ENCODE assay signal across 14 mouse cellular contexts in genomic region chr5:31053728-31054127, GRCm38 (mm10). TPM values are rescaled to one million over a fixed set of nuclear protein-coding genes. Genes with fewer than 3 reads are reported as not detected.
A peak's percentile ranks its signal among the peaks of the same experiment; 100 is the strongest.
DNase-seq lines count a peak whose midpoint lies in the region; ATAC-seq and TF ChIP-seq lines count a peak whose summit lies in the region.
"Not testable (repeated sequence)": the region's sequence is repeated elsewhere in the genome, so short reads cannot be mapped to it uniquely, and the experiment has no call there.
"Had no signal": no experiment of that assay in that cellular context is flagged by ENCODE, and none has a peak within 500 bp of the region (broad histone marks: within the 10 kb centered on the region; RNA-seq: fewer than 3 reads in every experiment).

No protein-coding gene starts in this region.

- peak overlapping the region; percentile 92 to 93 for H3K4me3 ChIP-seq in MEL (ENCODE audit: control insufficient read depth in 1 of 2, insufficient read depth in 1 of 2, low read depth in 2 of 2, low read length in 2 of 2)
- peak overlapping the region; percentile 62 for H3K4me3 ChIP-seq in embryonic facial prominence, embryonic 15.5 days (replicated peaks)
- not testable (repeated sequence) for H3K4me3 ChIP-seq in heart, embryonic 11.5 days (ENCODE audit: low read depth, low read length)
- peak overlapping the region; percentile 67 for H3K4me3 ChIP-seq in hindbrain, embryonic 15.5 days
- H3K4me3 ChIP-seq in layer of hippocampus, adult 2 months: peak overlapping the region; percentile 78
- H3K4me3 ChIP-seq in liver, embryonic 15.5 days (replicated peaks): peak overlapping the region; percentile 73
- H3K4me3 ChIP-seq in midbrain, embryonic 13.5 days (replicated peaks): peak overlapping the region; percentile 56
- peak overlapping the region; percentile 59 for H3K4me3 ChIP-seq in stomach, embryonic 15.5 days (replicated peaks)

- not testable (repeated sequence) for H3K9me3 ChIP-seq in MEL (replicated peaks; ENCODE audit: insufficient read depth, low read length); embryonic facial prominence, embryonic 15.5 days (replicated peaks); heart, embryonic 11.5 days (replicated peaks; ENCODE audit: control insufficient read depth, low read length); hindbrain, embryonic 15.5 days; liver, embryonic 15.5 days (replicated peaks); midbrain, embryonic 13.5 days; stomach, embryonic 15.5 days

- DNase-seq in MEL (ENCODE audit: low read depth, low spot score); layer of hippocampus, adult 2 months (ENCODE audit: low spot score in 2 of 2): not testable (repeated sequence)

- H3K27ac ChIP-seq in MEL (ENCODE audit: control insufficient read depth, low read depth, low read length); heart, embryonic 11.5 days (ENCODE audit: low read depth, low read length): not testable (repeated sequence)
- peak overlapping the region; percentile 65 for H3K27ac ChIP-seq in embryonic facial prominence, embryonic 15.5 days (replicated peaks)
- H3K27ac ChIP-seq in hindbrain, embryonic 15.5 days (replicated peaks): peak overlapping the region; percentile 71
- H3K27ac ChIP-seq in layer of hippocampus, adult 2 months: peak overlapping the region; percentile 86
- H3K27ac ChIP-seq in liver, embryonic 15.5 days (replicated peaks): peak overlapping the region; percentile 61; the same call in 1 of the 2 replicates
- H3K27ac ChIP-seq in midbrain, embryonic 13.5 days: peak overlapping the region; percentile 69; the same call in 1 of the 2 replicates
- H3K27ac ChIP-seq in stomach, embryonic 15.5 days: peak overlapping the region; percentile 74

- WGBS in embryonic facial prominence, embryonic 15.5 days: 62% methylated on average over 4 of the region's 4 CpGs
- WGBS in heart, embryonic 11.5 days (ENCODE audit: insufficient replicate concordance): 61% methylated on average over 4 of the region's 4 CpGs
- 48% methylated on average over 4 of the region's 4 CpGs for WGBS in hindbrain, embryonic 15.5 days
- WGBS in liver, embryonic 15.5 days (ENCODE audit: insufficient replicate concordance): 74% methylated on average over 4 of the region's 4 CpGs
- WGBS in midbrain, embryonic 13.5 days: 50% methylated on average over 4 of the region's 4 CpGs
- WGBS in stomach, embryonic 15.5 days: 49% methylated on average over 4 of the region's 4 CpGs

- TF ChIP-seq EP300 in MEL (IDR thresholded peaks at IDR 0.05; ENCODE audit: low read depth in 1 of 2, low read length in 2 of 2): not testable (repeated sequence)

- H3K36me3 ChIP-seq in MEL (ENCODE audit: control insufficient read depth in 1 of 2, insufficient read depth in 2 of 2, low read length in 2 of 2): peaks cover 12 to 22% of the 10 kb centered on the region in 2 experiments
- H3K36me3 ChIP-seq in embryonic facial prominence, embryonic 15.5 days: peaks cover 24% of the 10 kb centered on the region
- H3K36me3 ChIP-seq in heart, embryonic 11.5 days (ENCODE audit: control insufficient read depth, insufficient read depth, low read length); hindbrain, embryonic 15.5 days; stomach, embryonic 15.5 days: not testable (repeated sequence)
- peaks cover 16% of the 10 kb centered on the region for H3K36me3 ChIP-seq in liver, embryonic 15.5 days (replicated peaks)
- H3K36me3 ChIP-seq in midbrain, embryonic 13.5 days: peaks cover 24% of the 10 kb centered on the region

- H3K9ac ChIP-seq in MEL (ENCODE audit: control insufficient read depth, low read depth, low read length, poor library complexity, severe bottlenecking): peak overlapping the region; percentile 75
- not testable (repeated sequence) for H3K9ac ChIP-seq in embryonic facial prominence, embryonic 15.5 days; heart, embryonic 11.5 days (ENCODE audit: low read depth, low read length); stomach, embryonic 15.5 days
- peak overlapping the region; percentile 73 for H3K9ac ChIP-seq in hindbrain, embryonic 15.5 days
- H3K9ac ChIP-seq in liver, embryonic 15.5 days: peak overlapping the region; percentile 71; the same call in 1 of the 2 replicates
- H3K9ac ChIP-seq in midbrain, embryonic 13.5 days (replicated peaks): peak overlapping the region; percentile 77; the same call in 1 of the 2 replicates

- TF ChIP-seq POLR2A in MEL (IDR thresholded peaks at IDR 0.05; ENCODE audit: control insufficient read depth in 1 of 2, insufficient read depth in 1 of 2, low read depth in 1 of 2, low read length in 2 of 2, poor library complexity in 1 of 2): not testable (repeated sequence)

- peaks cover 31% of the 10 kb centered on the region for H3K79me2 ChIP-seq in MEL (ENCODE audit: control insufficient read depth, insufficient read depth, low read length, poor library complexity)

- peaks cover 5 to 16% of the 10 kb centered on the region in 2 experiments for H3K4me1 ChIP-seq in MEL (ENCODE audit: control insufficient read depth in 1 of 2, insufficient read depth in 2 of 2, low read length in 2 of 2)
- H3K4me1 ChIP-seq in embryonic facial prominence, embryonic 15.5 days; heart, embryonic 11.5 days (ENCODE audit: control insufficient read depth, insufficient read depth, low read length): not testable (repeated sequence)
- peaks cover 27% of the 10 kb centered on the region for H3K4me1 ChIP-seq in hindbrain, embryonic 15.5 days (replicated peaks)
- peaks cover 34% of the 10 kb centered on the region for H3K4me1 ChIP-seq in liver, embryonic 15.5 days (replicated peaks)
- peaks cover 24% of the 10 kb centered on the region for H3K4me1 ChIP-seq in midbrain, embryonic 13.5 days (replicated peaks)
- H3K4me1 ChIP-seq in stomach, embryonic 15.5 days: peaks cover 13% of the 10 kb centered on the region; the same call in 1 of the 2 replicates

- not testable (repeated sequence) for ATAC-seq in embryonic facial prominence, embryonic 15.5 days (ENCODE audit: insufficient number of reproducible peaks, low FRiP score, low TSS enrichment, low read depth); heart, embryonic 11.5 days (replicated peaks; ENCODE audit: insufficient number of reproducible peaks, low FRiP score, low TSS enrichment); hindbrain, embryonic 15.5 days (ENCODE audit: low FRiP score, low read depth); liver, embryonic 15.5 days (ENCODE audit: insufficient read depth); midbrain, embryonic 13.5 days; stomach, embryonic 15.5 days (ENCODE audit: insufficient read depth, low FRiP score, low read depth)

- TF ChIP-seq CTCF in MEL (IDR thresholded peaks at IDR 0.05 in 2 of 3, conservative IDR thresholded peaks at IDR 0.05 in 1 of 3; ENCODE audit: control insufficient read depth in 1 of 3, insufficient read depth in 1 of 3, low read depth in 2 of 3, low read length in 3 of 3, poor library complexity in 1 of 3, severe bottlenecking in 1 of 3); layer of hippocampus, adult 2 months (conservative IDR thresholded peaks at IDR 0.05): not testable (repeated sequence)

- H3K27me3 ChIP-seq in MEL (ENCODE audit: control insufficient read depth in 1 of 2, insufficient read depth in 2 of 2, low read length in 2 of 2); embryonic facial prominence, embryonic 15.5 days; heart, embryonic 11.5 days (ENCODE audit: control insufficient read depth, insufficient read depth, low read length); hindbrain, embryonic 15.5 days; liver, embryonic 15.5 days; midbrain, embryonic 13.5 days; stomach, embryonic 15.5 days (replicated peaks): not testable (repeated sequence)

- not testable (repeated sequence) for TF ChIP-seq RAD21 in MEL (IDR thresholded peaks at IDR 0.05; ENCODE audit: low read depth, low read length)

- H3K4me2 ChIP-seq in embryonic facial prominence, embryonic 15.5 days (replicated peaks): peak overlapping the region; percentile 76
- H3K4me2 ChIP-seq in heart, embryonic 11.5 days: peak overlapping the region; percentile 96
- peak overlapping the region; percentile 94 for H3K4me2 ChIP-seq in hindbrain, embryonic 15.5 days
- H3K4me2 ChIP-seq in liver, embryonic 15.5 days: peak overlapping the region; percentile 100
- peak overlapping the region; percentile 79 for H3K4me2 ChIP-seq in midbrain, embryonic 13.5 days (replicated peaks)
- H3K4me2 ChIP-seq in stomach, embryonic 15.5 days: peak overlapping the region; percentile 85

RNA-seq across cellular contexts. Expression of gene Cad, which starts 0.9 kb away (rescaled TPM):
- total RNA-seq in MEL (2012; rRNA removed): 213 and 228 TPM in 2 replicates
- polyA plus RNA-seq in MEL (2012; ENCODE audit: insufficient read depth in 1 of 2, insufficient read length in 2 of 2, low read depth in 1 of 2, low replicate concordance in 2 of 2, missing spikeins in 1 of 2): 100 to 1,000 TPM; 254 to 383 TPM
- 23.5 and 26.4 TPM in 2 replicates for polyA plus RNA-seq in embryonic facial prominence, embryonic 15.5 days (2015; fragmentation: Nextera tagmentation; extraction: Ambion mirVana)
- polyA plus RNA-seq in heart, embryonic 11.5 days (2014; fragmentation: Nextera tagmentation; extraction: Ambion mirVana): 22.9 and 23.1 TPM in 2 replicates
- 15.7 and 16.9 TPM in 2 replicates for polyA plus RNA-seq in hindbrain, embryonic 15.5 days (2015; fragmentation: Nextera tagmentation; extraction: Ambion mirVana)
- total RNA-seq in layer of hippocampus, adult 2 months (2021): 10 to 100 TPM; 17.1 to 21.6 TPM
- 14.1 and 14.6 TPM in 2 replicates for polyA plus RNA-seq in liver, embryonic 15.5 days (2015; fragmentation: Nextera tagmentation; extraction: Ambion mirVana)
- polyA plus RNA-seq in midbrain, embryonic 13.5 days (2015; fragmentation: Nextera tagmentation; extraction: Ambion mirVana): 16.1 and 19.1 TPM in 2 replicates
- polyA plus RNA-seq in stomach, embryonic 15.5 days (2015; fragmentation: Nextera tagmentation; extraction: Ambion mirVana): 23.0 and 26.7 TPM in 2 replicates

RNA-seq across cellular contexts. Expression of gene Slc5a6, which starts 5.0 kb away (rescaled TPM):
- total RNA-seq in MEL (2012; rRNA removed): 25.6 and 34.5 TPM in 2 replicates
- 10 to 100 TPM in 1 of 2 experiments, not detected in 1; 41.7 TPM for polyA plus RNA-seq in MEL (2012; ENCODE audit: insufficient read depth in 1 of 2, insufficient read length in 2 of 2, low read depth in 1 of 2, low replicate concordance in 2 of 2, missing spikeins in 1 of 2)
- polyA plus RNA-seq in embryonic facial prominence, embryonic 15.5 days (2015; fragmentation: Nextera tagmentation; extraction: Ambion mirVana): 10.8 and 12.0 TPM in 2 replicates
- polyA plus RNA-seq in heart, embryonic 11.5 days (2014; fragmentation: Nextera tagmentation; extraction: Ambion mirVana): 5.4 and 7.1 TPM in 2 replicates
- polyA plus RNA-seq in hindbrain, embryonic 15.5 days (2015; fragmentation: Nextera tagmentation; extraction: Ambion mirVana): 26.1 and 26.3 TPM in 2 replicates
- 10 to 100 TPM; 15.0 to 16.1 TPM for total RNA-seq in layer of hippocampus, adult 2 months (2021)
- polyA plus RNA-seq in liver, embryonic 15.5 days (2015; fragmentation: Nextera tagmentation; extraction: Ambion mirVana): 3.1 and 3.7 TPM in 2 replicates
- 17.3 and 19.3 TPM in 2 replicates for polyA plus RNA-seq in midbrain, embryonic 13.5 days (2015; fragmentation: Nextera tagmentation; extraction: Ambion mirVana)
- 8.9 and 10.4 TPM in 2 replicates for polyA plus RNA-seq in stomach, embryonic 15.5 days (2015; fragmentation: Nextera tagmentation; extraction: Ambion mirVana)

RNA-seq across cellular contexts. Expression of gene Atraid, which starts 5.6 kb away (rescaled TPM):
- total RNA-seq in MEL (2012; rRNA removed): 31.7 and 37.2 TPM in 2 replicates
- 10 to 100 TPM in 1 of 2 experiments, not detected in 1; 58.0 TPM for polyA plus RNA-seq in MEL (2012; ENCODE audit: insufficient read depth in 1 of 2, insufficient read length in 2 of 2, low read depth in 1 of 2, low replicate concordance in 2 of 2, missing spikeins in 1 of 2)
- polyA plus RNA-seq in embryonic facial prominence, embryonic 15.5 days (2015; fragmentation: Nextera tagmentation; extraction: Ambion mirVana): 173 and 174 TPM in 2 replicates
- polyA plus RNA-seq in heart, embryonic 11.5 days (2014; fragmentation: Nextera tagmentation; extraction: Ambion mirVana): 96.8 and 101 TPM in 2 replicates
- polyA plus RNA-seq in hindbrain, embryonic 15.5 days (2015; fragmentation: Nextera tagmentation; extraction: Ambion mirVana): 161 and 176 TPM in 2 replicates
- total RNA-seq in layer of hippocampus, adult 2 months (2021): 10 to 100 TPM; 73.4 to 78.8 TPM
- polyA plus RNA-seq in liver, embryonic 15.5 days (2015; fragmentation: Nextera tagmentation; extraction: Ambion mirVana): 55.8 and 58.8 TPM in 2 replicates
- 156 and 160 TPM in 2 replicates for polyA plus RNA-seq in midbrain, embryonic 13.5 days (2015; fragmentation: Nextera tagmentation; extraction: Ambion mirVana)
- 151 and 157 TPM in 2 replicates for polyA plus RNA-seq in stomach, embryonic 15.5 days (2015; fragmentation: Nextera tagmentation; extraction: Ambion mirVana)

RNA-seq across cellular contexts. Expression of gene Dnajc5g, which starts 52.4 kb away (rescaled TPM):
- total RNA-seq in MEL (2012; rRNA removed): not detected in 2 replicates
- not detected for polyA plus RNA-seq in MEL (2012; ENCODE audit: insufficient read depth in 1 of 2, insufficient read length in 2 of 2, low read depth in 1 of 2, low replicate concordance in 2 of 2, missing spikeins in 1 of 2)
- polyA plus RNA-seq in embryonic facial prominence, embryonic 15.5 days (2015; fragmentation: Nextera tagmentation; extraction: Ambion mirVana): not detected in 2 replicates
- not detected in 2 replicates for polyA plus RNA-seq in heart, embryonic 11.5 days (2014; fragmentation: Nextera tagmentation; extraction: Ambion mirVana)
- not detected in 2 replicates for polyA plus RNA-seq in hindbrain, embryonic 15.5 days (2015; fragmentation: Nextera tagmentation; extraction: Ambion mirVana)
- not detected for total RNA-seq in layer of hippocampus, adult 2 months (2021)
- not detected in 2 replicates for polyA plus RNA-seq in liver, embryonic 15.5 days (2015; fragmentation: Nextera tagmentation; extraction: Ambion mirVana)
- not detected in 2 replicates for polyA plus RNA-seq in midbrain, embryonic 13.5 days (2015; fragmentation: Nextera tagmentation; extraction: Ambion mirVana)
- not detected in 2 replicates for polyA plus RNA-seq in stomach, embryonic 15.5 days (2015; fragmentation: Nextera tagmentation; extraction: Ambion mirVana)
- total RNA-seq: adrenal gland, adult 8-10 months; gastrocnemius, postnatal 25 days; heart, postnatal 25 days; layer of hippocampus, postnatal 25 days; liver, adult 2 months had no signal
- polyA plus RNA-seq: C2C12; liver, adult 2 months had no signal

RNA-seq across cellular contexts. Expression of gene Slc30a3, which starts 54.3 kb away (rescaled TPM):
- total RNA-seq in MEL (2012; rRNA removed): not detected in 2 replicates
- polyA plus RNA-seq in MEL (2012; ENCODE audit: insufficient read depth in 1 of 2, insufficient read length in 2 of 2, low read depth in 1 of 2, low replicate concordance in 2 of 2, missing spikeins in 1 of 2): not detected
- 0.60 and 0.92 TPM in 2 replicates for polyA plus RNA-seq in embryonic facial prominence, embryonic 15.5 days (2015; fragmentation: Nextera tagmentation; extraction: Ambion mirVana)
- polyA plus RNA-seq in heart, embryonic 11.5 days (2014; fragmentation: Nextera tagmentation; extraction: Ambion mirVana): 0.47 and 0.48 TPM in 2 replicates
- 36.2 and 46.7 TPM in 2 replicates for polyA plus RNA-seq in hindbrain, embryonic 15.5 days (2015; fragmentation: Nextera tagmentation; extraction: Ambion mirVana)
- total RNA-seq in layer of hippocampus, adult 2 months (2021): 10 to 100 TPM; 89.6 to 92.2 TPM
- 0.35 and 0.38 TPM in 2 replicates for polyA plus RNA-seq in liver, embryonic 15.5 days (2015; fragmentation: Nextera tagmentation; extraction: Ambion mirVana)
- 15.9 and 16.8 TPM in 2 replicates for polyA plus RNA-seq in midbrain, embryonic 13.5 days (2015; fragmentation: Nextera tagmentation; extraction: Ambion mirVana)
- polyA plus RNA-seq in stomach, embryonic 15.5 days (2015; fragmentation: Nextera tagmentation; extraction: Ambion mirVana): 0.26 and 0.37 TPM in 2 replicates
- total RNA-seq: heart, postnatal 25 days had no signal
